Mouse (Mus musculus) MEL (cell line): Measurements from ENCODE around the gene Nrxn3.

Experiments used
- MYC ChIP-seq: IDR thresholded peaks from 2 replicates; pipeline ENCODE4 v1.6.1; 2011; ENCODE audit warnings: low read depth, mild to moderate bottlenecking, low read length, improper control_type of control experiment, moderate library complexity
- POLR2A ChIP-seq, 2 experiments: IDR thresholded peaks; 2 replicates each; pipeline ENCODE4 v1.6.1; 2011 to 2012; ENCODE audit warnings: low read length in 2 of 2, mild to moderate bottlenecking in 2 of 2, control low read depth in 1 of 2, improper control_type of control experiment in 1 of 2, low read depth in 1 of 2, moderate library complexity in 1 of 2; ENCODE audit not compliant: control insufficient read depth in 1 of 2, insufficient read depth in 1 of 2, poor library complexity in 1 of 2
- RAD21 ChIP-seq: IDR thresholded peaks from 2 replicates; pipeline ENCODE4 v1.6.1; 2011; ENCODE audit warnings: mild to moderate bottlenecking, low read depth, low read length, improper control_type of control experiment
- RCOR1 ChIP-seq: IDR thresholded peaks from 2 replicates; pipeline ENCODE4 v1.6.1; 2012; ENCODE audit warnings: low read depth, mild to moderate bottlenecking, inconsistent platforms, low read length, improper control_type of control experiment

GRCm38 (mm10) chr12:89668856-89669255 is 946.2 kb downstream of the Nrxn3 start:
- TF ChIP-seq RCOR1 = no peak
- TF ChIP-seq POLR2A (IDR thresholded peaks at IDR 0.05; ENCODE audit: control insufficient read depth in 1 of 2, insufficient read depth in 1 of 2, low read depth in 1 of 2, low read length in 2 of 2, poor library complexity in 1 of 2) = no peak
- TF ChIP-seq RAD21 = no peak
- no peak for TF ChIP-seq MYC
